Mouse (Mus musculus) hindbrain, embryonic 16.5 days (tissue): ENCODE measurements at regions not wholly inside any gene's neighbourhood (a gene's known extent, or its start where the extent isn't known, plus 50 kb on each side); places are given as distances from the start of the nearest gene placed in this dataset.

Experiments
- ATAC-seq: fragments of 200-750 bp; cut with Nextera tagmentation; 2 replicates; pipeline ENCODE4 v1.8.0; 2017; ENCODE audit warnings: moderate TSS enrichment, moderate library complexity
- H3K27ac ChIP-seq: fragments of 300-500 bp; sonication (generic); 2 replicates; pipeline ENCODE4 v1.5.1; 2014; ENCODE audit warnings: low read depth, mild to moderate bottlenecking, control low read depth, low read length, moderate library complexity
- H3K27me3 ChIP-seq: fragments of 300-500 bp; sonication (generic); replicated peaks from 2 replicates; pipeline ENCODE4 v1.6.1; 2014; ENCODE audit warnings: low read length; ENCODE audit not compliant: control insufficient read depth, insufficient read depth
- H3K36me3 ChIP-seq: fragments of 300-500 bp; sonication (generic); 2 replicates; pipeline ENCODE4 v1.6.1; 2014; ENCODE audit warnings: mild to moderate bottlenecking, low read length, moderate library complexity, mixed read lengths; ENCODE audit not compliant: control insufficient read depth, insufficient read depth
- H3K4me1 ChIP-seq: fragments of 300-500 bp; sonication (generic); 2 replicates; pipeline ENCODE4 v1.6.1; 2014; ENCODE audit warnings: low read depth, low read length; ENCODE audit not compliant: control insufficient read depth, insufficient read depth
- H3K4me2 ChIP-seq: fragments of 300-500 bp; sonication (generic); 2 replicates; pipeline ENCODE4 v1.6.1; 2014; ENCODE audit warnings: mild to moderate bottlenecking, low read length, control low read depth, moderate library complexity
- H3K4me3 ChIP-seq: fragments of 300-500 bp; sonication (generic); 2 replicates; pipeline ENCODE4 v1.5.1; 2014; ENCODE audit warnings: mild to moderate bottlenecking, low read length, control low read depth, moderate library complexity
- H3K9ac ChIP-seq: fragments of 300-500 bp; sonication (generic); 2 replicates; pipeline ENCODE4 v1.6.1; 2014; ENCODE audit warnings: low read depth, mild to moderate bottlenecking, control low read depth, low read length, moderate library complexity
- H3K9me3 ChIP-seq: fragments of 300-500 bp; sonication (generic); 2 replicates; pipeline ENCODE4 v1.6.1; 2014; ENCODE audit warnings: mild to moderate bottlenecking, low read length, moderate library complexity; ENCODE audit not compliant: control insufficient read depth
- WGBS: fragments of 180-500 bp; shearing (Covaris S2); extraction: QIAGEN DNeasy Blood & Tissue Kit; methylation state at CpG from one replicate; pipeline ENCODE4 v1.1.7; 2014; 5-methylcytosine and 5-hydroxymethylcytosine counted together

GRCm38 (mm10) chr9:116244619-116244899 lies 69.4 kb upstream of the Tgfbr2 start:
- Histone ChIP-seq H3K27me3 (no peaks in the 10 kb centered on the region), H3K36me3 (no peaks in the 10 kb centered on the region), H3K27ac (no peak overlapping the region), H3K4me1 (no peaks in the 10 kb centered on the region), H3K4me3 (no peak overlapping the region), H3K9ac (no peak overlapping the region), H3K9me3 (no peaks in the 10 kb centered on the region), H3K4me2 (no peak overlapping the region)
- WGBS: 86% methylated on average over 1 of the region's 1 CpGs
- ATAC-seq: no peak

DNA sequence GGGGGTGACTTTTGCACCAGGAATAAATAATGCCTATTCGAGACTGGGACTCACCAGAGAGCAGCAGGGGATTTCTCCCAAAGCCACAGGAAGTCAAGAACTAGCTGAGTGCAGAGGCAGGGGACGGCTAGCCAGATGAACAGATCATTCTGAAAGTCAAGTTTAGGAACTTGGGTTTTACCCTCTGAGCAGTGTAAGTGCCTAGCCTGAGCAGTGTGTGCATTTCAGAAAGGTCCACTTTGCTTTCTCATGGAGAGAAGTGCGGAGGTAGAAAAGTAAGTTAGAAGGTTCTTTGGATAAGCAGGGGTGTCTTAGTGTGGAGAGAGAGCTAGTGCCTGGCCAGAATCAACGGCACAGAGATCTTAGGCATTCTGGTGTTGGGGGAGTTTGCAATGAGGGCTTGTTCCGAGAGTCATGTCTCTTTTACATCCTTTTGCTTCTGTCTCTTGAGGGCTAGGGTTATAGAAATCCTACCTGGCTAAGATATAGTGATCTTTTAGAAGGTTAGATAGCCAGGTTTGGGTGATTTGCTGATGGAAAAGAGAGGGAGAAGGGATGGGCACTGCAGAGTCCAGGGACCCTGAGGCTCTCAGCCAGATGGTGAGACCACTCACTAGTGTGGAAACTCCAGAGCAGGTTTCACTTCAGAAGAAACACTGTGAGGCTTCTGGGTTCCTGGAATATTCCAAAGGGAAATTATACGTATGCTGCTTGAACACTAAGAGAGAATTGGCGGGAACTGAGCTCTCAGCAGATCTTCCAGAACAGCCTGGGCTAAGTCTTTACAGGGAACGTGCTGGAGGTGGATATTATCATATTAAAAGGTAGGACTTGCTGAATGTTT lies 68.8 kb upstream of the Tgfbr2 start:
- WGBS: 84% methylated on average over 8 of the region's 8 CpGs
- Histone ChIP-seq H3K4me3 (no peak overlapping the region), H3K4me2 (no peak overlapping the region), H3K4me1 (no peaks in the 10 kb centered on the region), H3K27ac (no peak overlapping the region), H3K27me3 (no peaks in the 10 kb centered on the region), H3K36me3 (no peaks in the 10 kb centered on the region), H3K9me3 (no peaks in the 10 kb centered on the region), H3K9ac (no peak overlapping the region)
- no peak for ATAC-seq

DNA sequence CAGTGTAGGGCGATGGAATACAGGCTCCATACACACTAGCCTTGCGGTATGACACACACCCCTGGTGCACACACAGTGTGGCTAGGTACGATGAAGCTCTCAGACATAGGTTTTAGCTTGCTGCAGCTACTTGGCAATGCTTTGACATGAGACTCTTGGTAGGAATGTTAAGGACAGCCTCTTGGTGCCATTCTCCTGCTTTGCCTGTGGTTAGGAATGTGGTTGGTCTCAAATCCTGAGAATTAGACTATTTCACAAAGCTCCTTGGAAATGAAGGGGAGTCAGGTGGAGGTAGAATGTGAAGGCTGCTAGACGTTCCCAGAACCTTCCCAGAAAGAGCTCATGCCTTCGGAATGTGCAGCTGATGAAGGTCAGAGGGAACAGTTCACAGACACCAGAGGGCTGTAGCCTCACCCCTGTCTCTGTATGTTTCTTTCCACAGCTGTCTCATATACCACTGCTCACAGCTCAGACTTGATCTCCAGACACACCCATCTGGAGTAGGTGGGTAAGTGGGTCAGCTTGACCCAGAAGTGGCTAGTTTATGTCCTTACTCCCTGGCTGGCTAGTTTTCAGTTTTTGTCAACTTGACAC lies 66.9 kb upstream of the Tgfbr2 start:
- 91% methylated on average over 5 of the region's 5 CpGs for WGBS
- H3K9me3 ChIP-seq: no peaks in the 10 kb centered on the region
- H3K9ac ChIP-seq: no peak overlapping the region
- no peaks in the 10 kb centered on the region for H3K4me1 ChIP-seq
- H3K4me2 ChIP-seq: no peak overlapping the region
- no peaks in the 10 kb centered on the region for H3K36me3 ChIP-seq
- ATAC-seq: no peak
- H3K27me3 ChIP-seq: no peaks in the 10 kb centered on the region
- no peak overlapping the region for H3K4me3 ChIP-seq
- H3K27ac ChIP-seq: no peak overlapping the region

- Histone ChIP-seq H3K27ac (no peak overlapping the region), H3K4me1 (no peaks in the 10 kb centered on the region), H3K27me3 (no peaks in the 10 kb centered on the region), H3K36me3 (no peaks in the 10 kb centered on the region), H3K4me3 (no peak overlapping the region), H3K9ac (no peak overlapping the region), H3K9me3 (no peaks in the 10 kb centered on the region), H3K4me2 (no peak overlapping the region)
- WGBS: 89% methylated on average over 10 of the region's 10 CpGs
- ATAC-seq: no peak
Measured at GRCm38 (mm10) chr9:116241290-116241689, 66.1 kb upstream of the Tgfbr2 start.

GRCm38 (mm10) chr9:116236836-116237235 lies 61.7 kb upstream of the Tgfbr2 start:
- no peak for ATAC-seq
- no peak overlapping the region for H3K4me3 ChIP-seq
- no peaks in the 10 kb centered on the region for H3K36me3 ChIP-seq

DNA sequence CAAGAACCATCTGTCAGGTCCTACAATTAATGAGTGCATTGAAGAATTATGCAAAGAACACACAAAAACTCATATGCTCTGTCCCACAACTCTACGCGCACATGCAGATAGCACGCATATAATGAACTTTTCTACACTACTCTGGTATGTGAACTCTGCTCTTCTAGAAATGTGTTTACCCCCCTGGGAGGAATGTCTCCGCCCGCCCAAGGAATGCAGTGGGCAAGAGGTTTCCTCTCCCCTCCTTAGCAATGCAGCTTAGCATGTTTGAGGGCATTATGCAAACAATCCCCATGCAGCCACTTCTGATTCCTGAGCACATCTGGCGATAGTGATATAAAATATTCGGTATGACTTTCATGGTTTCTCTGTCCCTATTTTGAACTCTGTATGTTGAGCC lies 59.0 kb upstream of the Tgfbr2 start:
- no peak for ATAC-seq
- no peak overlapping the region for H3K9ac ChIP-seq
- peaks cover 3% of the 10 kb centered on the region; the same call in 1 of the 2 replicates for H3K4me1 ChIP-seq
- no peaks in the 10 kb centered on the region for H3K27me3 ChIP-seq
- no peak overlapping the region for H3K4me3 ChIP-seq
- H3K4me2 ChIP-seq: no peak overlapping the region
- no peaks in the 10 kb centered on the region for H3K36me3 ChIP-seq
- no peak overlapping the region for H3K27ac ChIP-seq
- WGBS: 83% methylated on average over 7 of the region's 7 CpGs
- H3K9me3 ChIP-seq: no peaks in the 10 kb centered on the region

More at GRCm38 (mm10) chr9:116236836-116237235, 61.7 kb upstream of the Tgfbr2 start:
- Histone ChIP-seq H3K9me3 (no peaks in the 10 kb centered on the region), H3K4me1 (no peaks in the 10 kb centered on the region), H3K9ac (no peak overlapping the region), H3K4me2 (no peak overlapping the region), H3K27ac (no peak overlapping the region), H3K27me3 (no peaks in the 10 kb centered on the region)

GRCm38 (mm10) chr9:116232386-116232785 lies 57.2 kb upstream of the Tgfbr2 start:
- Histone ChIP-seq H3K9me3 (no peaks in the 10 kb centered on the region), H3K36me3 (no peaks in the 10 kb centered on the region), H3K27ac (no peak overlapping the region), H3K9ac (no peak overlapping the region), H3K4me3 (no peak overlapping the region), H3K4me1 (peaks cover 3% of the 10 kb centered on the region; the same call in 1 of the 2 replicates), H3K27me3 (no peaks in the 10 kb centered on the region), H3K4me2 (no peak overlapping the region)
- WGBS: 59% methylated on average over 10 of the region's 10 CpGs
- ATAC-seq: no peak

DNA sequence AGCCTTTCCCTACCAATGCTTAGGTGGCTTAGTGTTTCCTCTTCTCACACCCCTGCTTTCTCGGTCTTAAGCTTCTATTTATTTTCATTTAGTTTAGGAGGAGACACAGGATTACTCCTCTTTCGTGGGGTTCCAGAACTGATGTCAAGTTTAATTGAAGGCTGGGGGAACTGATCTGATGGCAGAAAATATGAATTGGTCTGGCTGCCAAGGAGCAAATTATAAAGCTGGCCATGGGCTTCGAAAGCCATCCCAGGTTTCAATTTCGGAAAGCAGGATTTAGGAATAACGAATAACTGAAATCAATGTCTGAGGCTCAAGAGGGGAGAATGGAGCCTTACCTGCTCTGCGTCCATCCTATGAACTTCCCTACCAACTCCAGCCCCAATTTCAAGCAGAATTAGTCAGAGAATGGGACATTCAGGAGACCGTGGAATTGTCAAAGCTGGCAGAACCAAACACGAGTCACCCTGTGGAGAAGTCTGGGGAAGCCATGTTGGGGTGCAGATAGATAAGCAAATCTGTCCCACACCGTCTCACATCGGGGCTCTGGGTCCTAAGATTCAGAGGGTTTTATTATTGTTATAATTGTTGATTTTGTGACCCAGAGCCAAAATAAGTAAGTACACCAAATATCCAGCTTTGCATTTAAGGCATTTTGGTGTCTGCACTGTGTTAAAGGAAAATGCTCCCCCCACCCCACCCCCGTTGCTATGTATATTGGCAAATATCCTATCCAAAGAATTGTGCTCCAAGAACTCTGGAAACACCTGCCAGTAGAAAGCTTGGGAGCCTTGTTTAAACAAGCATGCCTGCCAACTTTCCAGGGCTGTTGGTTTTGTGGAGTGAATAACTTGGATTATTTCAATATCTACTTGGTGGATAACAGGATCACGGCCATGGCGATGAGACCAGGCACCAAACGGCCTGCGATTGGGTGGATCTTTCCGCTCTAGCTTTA lies 56.5 kb upstream of the Tgfbr2 start:
- H3K27me3 ChIP-seq: no peaks in the 10 kb centered on the region
- no peaks in the 10 kb centered on the region for H3K36me3 ChIP-seq
- no peaks in the 10 kb centered on the region for H3K9me3 ChIP-seq
- no peak overlapping the region for H3K9ac ChIP-seq
- peaks cover 3% of the 10 kb centered on the region; the same call in 1 of the 2 replicates for H3K4me1 ChIP-seq
- no peak for ATAC-seq
- WGBS: 77% methylated on average over 16 of the region's 16 CpGs
- H3K4me2 ChIP-seq: no peak overlapping the region
- H3K4me3 ChIP-seq: no peak overlapping the region
- no peak overlapping the region for H3K27ac ChIP-seq

- no peak overlapping the region for H3K4me3 ChIP-seq
- H3K36me3 ChIP-seq: no peaks in the 10 kb centered on the region
- no peaks in the 10 kb centered on the region for H3K27me3 ChIP-seq
- WGBS: 83% methylated on average over 7 of the region's 7 CpGs
- H3K27ac ChIP-seq: no peak overlapping the region
- no peak overlapping the region for H3K4me2 ChIP-seq
- ATAC-seq: no peak
- no peaks in the 10 kb centered on the region for H3K9me3 ChIP-seq
- H3K9ac ChIP-seq: no peak overlapping the region
- peaks cover 3% of the 10 kb centered on the region; the same call in 1 of the 2 replicates for H3K4me1 ChIP-seq
Measured at GRCm38 (mm10) chr9:116230346-116230745, 55.2 kb upstream of the Tgfbr2 start.
